Mouse (Mus musculus) ES-E14 (cell line): ENCODE measurements at regions not wholly inside any gene's neighbourhood (a gene's known extent, or its start where the extent isn't known, plus 50 kb on each side); places are given as distances from the start of the nearest gene placed in this dataset.

Experiments used
- CHD2 ChIP-seq: IDR thresholded peaks from 2 replicates; pipeline ENCODE4 v1.6.1; 2014; ENCODE audit warnings: mild to moderate bottlenecking, low read depth, low read length, inconsistent platforms
- HCFC1 ChIP-seq: IDR thresholded peaks from 2 replicates; pipeline ENCODE4 v1.6.1; 2012; ENCODE audit warnings: low read length, inconsistent platforms, borderline replicate concordance; ENCODE audit not compliant: insufficient read depth
- MAFK ChIP-seq: IDR thresholded peaks from 2 replicates; pipeline ENCODE4 v1.6.1; 2014; ENCODE audit warnings: mild to moderate bottlenecking, low read depth, low read length, inconsistent platforms; ENCODE audit not compliant: insufficient read depth
- ZC3H11A ChIP-seq: IDR thresholded peaks from 2 replicates; pipeline ENCODE4 v1.6.1; 2012; ENCODE audit warnings: low read depth, mild to moderate bottlenecking, inconsistent platforms, low read length, borderline replicate concordance

GRCm38 (mm10) chr5:101537518-101538380, 127.0 kb downstream of the Nkx6-1 start:
- TF ChIP-seq CHD2 (no peak), HCFC1 (no peak), ZC3H11A (no peak), MAFK (no peak)
